Mouse (Mus musculus) testis, postnatal 14 days (tissue): ENCODE data around the gene Mucl3.

ENCODE experiments used
- DNase-seq: peaks from one replicate; pipeline ENCODE4 v3.0.0; 2021; ENCODE audit warnings: low spot score

Gene Mucl3

DNA sequence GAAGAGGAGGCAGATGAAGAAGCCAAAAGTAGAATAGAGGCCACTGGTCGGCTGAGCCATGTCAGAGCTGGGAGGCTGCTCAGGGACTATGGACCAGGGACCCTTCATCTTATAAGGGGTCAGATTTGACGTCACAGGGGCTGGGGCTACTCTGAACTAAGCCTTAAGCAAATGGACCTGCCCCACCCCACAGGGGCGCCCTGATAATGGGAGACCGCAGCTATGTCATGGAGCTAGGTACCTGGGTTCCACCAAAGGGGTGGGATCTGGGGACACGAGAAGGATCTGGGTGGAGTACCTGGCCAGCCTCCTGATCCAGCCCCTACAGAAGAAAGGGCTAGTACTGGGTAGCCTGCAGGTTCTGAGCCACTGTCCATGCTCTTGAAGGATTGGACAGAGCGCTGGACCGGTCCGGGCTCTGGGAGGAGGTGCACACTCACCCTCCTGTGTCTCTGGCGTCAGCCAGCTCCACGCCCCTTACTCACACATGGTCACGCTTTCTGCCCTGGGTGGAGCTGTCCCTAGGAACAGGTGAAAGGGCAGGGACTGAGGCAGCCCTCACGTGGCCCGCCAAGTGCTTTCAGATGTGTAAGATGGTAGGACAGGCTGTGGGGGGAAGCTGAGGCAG, at the start of gene Mucl3:
Mucl3 (minus strand) TSS at position 87 of the 628 bp plus-strand sequence.
- DNase-seq: no peak

DNA sequence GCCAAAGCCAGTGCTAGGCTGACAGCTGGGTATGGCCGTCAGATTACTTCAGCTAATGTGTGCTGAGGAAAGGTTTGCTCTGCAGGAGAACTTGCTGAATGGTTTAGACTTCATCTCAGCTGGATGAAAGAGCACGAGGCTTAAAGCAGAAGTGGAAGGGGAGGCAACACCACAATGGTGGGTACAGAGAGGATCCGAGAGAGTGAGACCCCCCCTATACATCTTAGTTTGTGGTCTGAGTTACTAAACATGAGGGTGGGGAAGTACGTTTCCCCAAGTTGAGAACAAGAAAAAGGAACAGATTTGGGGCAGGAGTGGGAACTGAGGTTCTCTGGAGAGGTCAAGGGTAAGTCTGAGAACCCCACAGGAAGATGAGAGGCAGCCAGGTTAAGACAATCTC, 48.9 kb upstream of the Mucl3 start:
- no peak for DNase-seq

GRCm38 (mm10) chr17:35691811-35692210, 48.3 kb upstream of the Mucl3 start:
- DNase-seq: no peak

DNA sequence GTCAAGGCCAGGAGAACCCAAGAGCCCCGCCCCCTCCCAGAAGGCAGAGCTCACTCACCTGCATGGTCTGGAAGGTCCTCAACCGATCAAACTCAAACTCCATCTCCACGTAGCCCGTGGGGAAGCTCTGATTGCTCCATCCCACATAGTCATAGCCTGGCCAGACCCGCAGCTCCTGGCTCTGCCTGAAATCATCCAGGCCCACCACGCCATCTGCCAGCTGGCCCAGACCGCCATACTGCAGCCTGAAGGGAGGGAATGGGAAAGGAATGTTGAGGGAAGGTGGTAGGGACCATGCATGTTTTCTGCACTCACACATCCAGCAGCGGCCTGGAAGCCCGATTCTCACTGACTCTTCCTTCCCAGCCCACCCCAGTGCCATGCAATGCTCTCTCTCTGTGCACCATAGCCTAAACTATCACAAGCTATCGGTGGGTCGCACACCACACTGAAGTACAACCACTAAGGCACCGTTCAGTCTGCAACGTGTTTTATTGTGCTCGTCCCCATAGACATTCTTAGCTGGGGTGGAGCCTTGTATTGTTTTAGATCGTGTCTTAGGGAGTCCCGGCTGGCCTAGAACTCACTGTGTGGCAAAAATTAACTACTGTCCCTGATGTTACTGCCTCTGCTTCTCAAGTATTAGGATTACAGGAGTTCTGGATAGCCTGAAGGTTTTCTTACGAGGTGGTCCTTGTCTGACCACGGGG, 46.6 kb upstream of the Mucl3 start:
- no peak for DNase-seq

- DNase-seq: no peak
These were observed 45.1 kb upstream of the Mucl3 start for GRCm38 (mm10) chr17:35688347-35689175.

GRCm38 (mm10) chr17:35685061-35685460, 41.6 kb upstream of the Mucl3 start:
- DNase-seq: no peak

DNA sequence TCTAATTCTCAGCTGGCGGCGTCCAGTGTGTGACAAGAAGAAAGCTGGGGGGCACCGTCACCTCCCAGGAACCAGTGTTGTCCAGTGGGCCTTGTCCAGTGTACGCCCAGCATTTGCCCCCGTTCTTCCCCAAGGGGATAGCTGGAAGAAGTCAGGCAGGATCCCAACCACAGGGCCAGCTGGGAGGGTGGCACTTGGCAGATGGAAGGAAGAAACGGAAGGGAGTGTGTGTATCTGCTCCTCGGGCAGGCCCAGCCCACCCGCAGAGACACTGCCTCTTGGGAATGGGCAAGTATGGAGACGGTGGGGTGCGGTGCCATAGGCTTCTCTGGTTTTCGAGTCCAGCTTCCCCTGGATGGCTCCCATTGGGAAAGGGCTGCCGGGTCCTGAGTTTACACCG, 38.5 kb upstream of the Mucl3 start:
- no peak for DNase-seq

- DNase-seq: no peak
These were observed 37.1 kb upstream of the Mucl3 start for GRCm38 (mm10) chr17:35680591-35680990.

DNA sequence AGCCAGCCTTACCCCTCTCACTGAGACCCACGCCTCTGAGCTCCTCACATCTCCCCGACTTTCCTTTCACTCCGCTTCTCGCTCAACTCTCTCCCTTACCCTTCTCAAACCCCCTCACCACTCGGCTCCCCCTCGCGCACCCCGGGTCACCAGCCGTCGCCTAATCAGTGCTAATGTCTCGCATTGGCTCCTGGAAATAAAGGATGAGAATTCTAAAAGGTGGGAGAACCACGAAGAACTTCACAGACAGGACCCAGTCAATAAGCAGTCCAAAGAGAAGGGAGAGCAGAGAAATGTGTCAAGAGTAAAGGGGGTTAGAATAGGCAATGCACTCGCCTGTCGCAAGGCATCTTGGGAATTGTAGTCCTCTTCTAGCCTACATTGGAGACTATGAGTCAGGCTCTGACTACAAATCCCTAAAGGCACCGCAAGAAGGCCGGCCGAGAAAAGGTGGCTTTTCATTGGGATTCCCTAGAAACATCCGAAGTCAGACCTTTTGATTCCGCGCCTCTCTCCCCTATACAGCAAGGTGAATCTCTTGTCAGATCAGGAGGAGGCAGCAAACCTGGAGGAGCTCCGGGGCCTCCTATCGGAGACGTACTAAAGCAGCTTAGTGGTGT, 30.0 kb upstream of the Mucl3 start, which contains the start of gene Gtf2h4:
Gtf2h4 (minus strand) TSS at position 324 of the 620 bp plus-strand sequence.
- peak; percentile 94 for DNase-seq

DNA sequence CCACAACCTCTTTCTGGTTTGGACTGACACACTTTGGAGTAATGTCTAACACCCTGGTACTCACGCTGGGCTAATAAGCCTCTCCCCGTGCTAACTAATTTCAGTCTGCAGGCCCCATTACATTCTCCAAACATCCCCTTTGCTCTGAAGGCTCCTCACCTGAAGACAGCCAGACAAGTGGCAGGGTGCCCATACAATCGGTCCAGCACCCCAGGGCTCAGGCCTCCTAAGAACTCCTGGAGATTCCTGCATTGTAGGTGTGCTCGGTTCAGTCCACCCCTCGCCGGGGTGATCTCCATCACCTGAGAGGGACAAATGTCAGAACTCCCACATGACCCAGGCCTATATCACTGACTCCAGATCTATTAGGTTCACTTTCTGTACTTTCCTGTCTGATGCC, 29.0 kb upstream of the Mucl3 start:
- no peak for DNase-seq

- no peak for DNase-seq
These were observed 28.4 kb upstream of the Mucl3 start for GRCm38 (mm10) chr17:35671846-35672245.

GRCm38 (mm10) chr17:35669731-35670130, 26.2 kb upstream of the Mucl3 start:
- no peak for DNase-seq

GRCm38 (mm10) chr17:35667334-35668065, 24.0 kb upstream of the Mucl3 start, which contains the start of gene Vars2:
TSS of gene Vars2 (minus strand) at chr17:35667592.
- peak; percentile 95 for DNase-seq

DNA sequence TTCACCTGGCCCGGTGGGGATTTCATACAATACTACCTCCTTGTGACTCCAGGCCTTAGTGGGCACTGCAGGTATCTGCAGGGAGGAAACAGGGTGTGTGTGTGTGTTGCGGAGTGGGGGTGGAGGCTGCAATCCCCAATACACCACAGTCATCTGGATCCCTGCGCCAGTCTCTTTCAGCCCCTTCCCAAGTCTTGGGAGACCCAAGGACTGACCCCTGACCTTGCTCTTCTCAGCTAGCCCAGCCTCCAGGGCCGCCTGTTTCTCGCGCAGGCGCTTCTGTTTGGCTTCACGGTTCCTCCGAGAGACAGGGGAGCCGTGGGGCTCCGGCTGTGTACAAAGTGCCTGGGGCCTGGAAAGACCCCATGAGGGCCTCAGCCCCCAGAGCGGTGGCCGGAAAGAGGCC, 23.4 kb upstream of the Mucl3 start:
- peak; percentile 59 for DNase-seq

DNA sequence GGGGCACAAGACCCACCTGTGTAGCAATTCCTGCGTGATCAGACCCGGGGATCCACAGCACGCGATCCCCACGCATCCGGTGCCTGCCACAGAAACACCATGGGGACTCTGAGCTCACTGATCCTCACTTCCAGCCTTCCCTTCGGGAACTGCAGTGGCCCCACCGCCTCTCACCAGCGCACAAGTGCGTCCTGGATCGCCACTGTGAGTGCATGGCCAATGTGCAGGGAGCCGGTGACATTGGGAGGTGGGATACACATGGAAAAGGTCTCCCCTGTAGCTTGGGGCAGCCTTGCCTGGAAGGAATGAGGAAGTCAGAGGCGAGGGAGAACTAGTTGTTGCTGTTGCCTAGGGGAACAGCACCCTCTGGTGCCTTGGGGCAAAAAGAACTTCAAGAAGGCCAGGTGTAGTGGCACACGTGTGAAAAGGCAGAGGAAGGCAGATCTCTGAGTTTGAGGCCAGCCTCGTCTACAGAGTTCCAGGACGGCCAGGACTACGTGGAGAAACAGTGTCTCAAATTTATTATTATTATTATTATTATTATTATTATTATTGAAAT, 22.5 kb upstream of the Mucl3 start:
- no peak for DNase-seq

DNA sequence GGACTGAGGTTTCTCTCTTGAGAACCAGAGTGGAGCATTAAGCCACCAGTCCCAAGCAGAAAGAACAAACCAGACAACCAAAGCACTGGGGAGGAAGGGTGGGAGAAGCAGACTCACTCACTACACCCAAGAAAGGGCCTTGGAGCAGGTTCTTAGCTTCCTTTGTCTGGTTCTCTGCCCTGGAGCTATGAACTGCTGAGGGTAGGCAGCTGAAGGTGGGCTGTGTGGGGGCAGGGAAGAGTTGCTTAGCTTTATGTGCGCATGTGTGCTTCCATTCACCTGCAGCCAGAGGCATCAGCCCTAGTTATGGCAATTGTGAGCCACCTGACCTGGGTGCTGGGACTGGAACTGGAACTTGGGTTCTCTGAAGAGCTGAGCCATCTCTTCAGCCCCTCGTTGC, 9.6 kb upstream of the Mucl3 start:
- no peak for DNase-seq

- DNase-seq: no peak
These were observed 5.9 kb upstream of the Mucl3 start for GRCm38 (mm10) chr17:35649429-35649828.

DNA sequence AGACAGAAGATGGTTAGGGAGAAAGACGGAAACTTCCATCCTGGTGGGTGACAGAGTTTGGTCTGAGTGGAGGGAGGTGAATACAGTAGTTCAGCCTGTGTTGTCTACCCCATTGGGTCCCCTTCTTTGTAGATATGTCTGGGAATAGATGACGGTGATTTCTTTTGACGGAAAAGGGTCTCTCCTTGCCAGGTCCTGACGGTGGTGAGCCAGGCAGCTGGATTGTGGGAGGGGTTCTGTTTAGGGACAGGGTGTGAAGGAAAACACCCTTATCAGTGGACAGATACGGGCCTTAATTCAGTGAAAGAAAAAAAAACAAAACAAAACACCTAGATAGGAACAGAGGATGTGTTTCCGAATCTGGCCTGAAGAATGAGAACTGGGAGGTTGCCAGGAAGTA, 4.1 kb downstream of the Mucl3 start:
- DNase-seq: no peak

- DNase-seq: peak; percentile 84
These were observed 4.9 kb downstream of the Mucl3 start for GRCm38 (mm10) chr17:35638475-35639190.

- DNase-seq: no peak
These were observed 7.1 kb downstream of the Mucl3 start for GRCm38 (mm10) chr17:35636363-35636762.

DNA sequence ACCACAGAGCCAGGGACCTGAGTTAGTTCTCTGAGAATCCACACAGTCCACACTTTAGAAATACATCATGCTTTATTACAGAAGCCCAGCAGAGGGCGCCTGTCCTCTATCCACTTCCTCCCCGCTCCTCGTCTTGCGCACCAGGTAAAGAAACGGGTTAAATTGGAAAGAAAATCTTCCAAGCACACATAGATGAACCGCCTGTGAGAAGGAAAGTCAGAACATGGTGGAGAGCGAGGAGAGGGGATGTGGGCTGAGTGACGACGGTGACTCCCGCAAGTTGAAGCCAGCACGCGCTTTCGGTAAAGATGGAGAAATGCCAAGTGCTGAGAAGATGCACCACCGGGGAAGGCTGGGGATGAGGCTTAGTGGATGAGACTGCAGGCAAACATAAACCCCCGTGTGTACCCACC, 7.8 kb downstream of the Mucl3 start:
- peak; percentile 63 for DNase-seq
